Mouse (Mus musculus) cerebellum, adult 2 months (tissue): ENCODE measurements around the gene Sh3rf3. TPM values are rescaled to one million over a fixed set of nuclear protein-coding genes. Genes with fewer than 3 reads are reported as not detected.

Experiments used
- DNase-seq, 2 experiments: peaks; one replicate each; pipeline ENCODE4 v3.0.0; 2021
- H3K27ac ChIP-seq: fragments of 200-500 bp; 2 replicates; pipeline ENCODE4 v1.5.1; 2012; ENCODE audit warnings: low read length, control low read depth, inconsistent platforms; ENCODE audit not compliant: insufficient read depth
- H3K27me3 ChIP-seq: fragments of 200-500 bp; 2 replicates; pipeline ENCODE4 v1.6.1; 2012; ENCODE audit warnings: inconsistent platforms, mild to moderate bottlenecking, low read length, moderate library complexity; ENCODE audit not compliant: control insufficient read depth, insufficient read depth
- H3K4me1 ChIP-seq: fragments of 200-500 bp; 2 replicates; pipeline ENCODE4 v1.6.1; 2011; ENCODE audit warnings: low read length; ENCODE audit not compliant: control insufficient read depth, insufficient read depth
- H3K4me3 ChIP-seq: fragments of 200-500 bp; replicated peaks from 2 replicates; pipeline ENCODE3; 2011; ENCODE audit warnings: mild to moderate bottlenecking, low read depth, low read length, control low read depth; ENCODE audit not compliant: insufficient read depth
- CTCF ChIP-seq: fragments of 200-500 bp; IDR thresholded peaks from 2 replicates; pipeline ENCODE4 v1.5.1; 2011; ENCODE audit warnings: low read depth, mild to moderate bottlenecking, control low read depth, low read length, moderate library complexity, borderline replicate concordance; ENCODE audit not compliant: insufficient read depth
- POLR2A ChIP-seq: fragments of 200-500 bp; IDR thresholded peaks from 2 replicates; pipeline ENCODE4 v1.6.1; 2011; ENCODE audit warnings: low read length, control low read depth, borderline replicate concordance; ENCODE audit not compliant: insufficient read depth
- WGBS: fragments of 180-500 bp; shearing (Covaris S2); methylation state at CpG from one replicate; pipeline ENCODE4 v1.1.7; 2018; 5-methylcytosine and 5-hydroxymethylcytosine counted together
- polyA plus RNA-seq: library from polyadenylated mRNA; depleted of rRNA; stranded (reverse); fragments of >200 nt; gene quantifications from 2 replicates; pipeline ENCODE4 v1.2.3, GENCODE M21; 2012

The Sh3rf3 gene
- polyA plus RNA-seq, 1 experiment, result 2.8 TPM

DNA sequence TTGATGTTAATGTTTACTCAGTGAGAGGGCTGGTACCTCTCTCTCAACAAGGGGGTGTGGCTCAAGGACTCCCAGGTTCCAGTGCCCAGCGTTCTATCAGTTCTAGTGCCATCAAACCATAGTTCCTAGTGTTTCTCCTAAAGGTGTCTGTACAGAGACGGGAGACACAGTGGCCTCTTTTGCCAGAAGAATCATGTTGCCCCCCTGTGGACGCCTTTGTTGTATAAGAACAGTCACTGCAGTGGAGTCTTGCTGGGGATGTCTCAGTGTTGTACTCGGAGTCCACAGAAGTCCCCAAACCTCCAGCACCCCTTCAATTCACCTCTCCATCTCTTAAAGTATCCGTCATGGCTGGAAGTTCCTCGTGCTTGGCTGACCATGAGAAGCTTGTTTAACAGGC, 92.1 kb downstream of the Sh3rf3 start:
- no peaks in the 10 kb centered on the region for H3K27me3 ChIP-seq
- no peaks in the 10 kb centered on the region for H3K4me1 ChIP-seq
- 33% methylated on average over 6 of the region's 6 CpGs for WGBS
- no peak overlapping the region for H3K27ac ChIP-seq
- DNase-seq, result no peak
- no peak overlapping the region for H3K4me3 ChIP-seq
- TF ChIP-seq POLR2A (no peak), CTCF (no peak)

DNA sequence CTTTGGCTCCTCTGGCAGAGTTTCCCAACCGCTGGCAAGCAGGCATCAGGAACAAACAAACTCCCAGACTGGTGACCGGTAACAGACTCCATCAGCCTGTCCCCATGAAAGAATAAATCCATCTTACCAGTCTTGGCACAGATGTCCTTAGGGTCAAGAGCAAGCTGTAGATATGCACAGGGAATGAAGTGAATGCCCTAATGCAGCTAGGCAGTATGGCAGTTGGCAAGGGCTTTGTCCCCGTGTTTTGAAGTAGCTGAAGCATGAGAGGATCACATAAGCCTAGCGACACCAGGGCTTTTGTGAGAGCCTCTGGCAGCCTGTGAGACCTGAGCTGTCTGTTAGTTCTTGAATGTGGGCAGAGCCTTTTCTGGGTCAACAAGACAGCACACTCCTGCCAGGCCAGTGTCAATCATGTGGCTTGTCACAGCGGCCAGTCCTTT, 93.9 kb downstream of the Sh3rf3 start:
- DNase-seq, result peak in 1 of 2 experiments; percentile 26
- no peaks in the 10 kb centered on the region for H3K27me3 ChIP-seq
- no peaks in the 10 kb centered on the region; the same call in 1 of the 2 replicates for H3K4me1 ChIP-seq
- H3K27ac ChIP-seq, result no peak overlapping the region
- 23% methylated on average over 5 of the region's 5 CpGs for WGBS
- TF ChIP-seq CTCF (no peak), POLR2A (no peak)
- H3K4me3 ChIP-seq, result no peak overlapping the region

DNA sequence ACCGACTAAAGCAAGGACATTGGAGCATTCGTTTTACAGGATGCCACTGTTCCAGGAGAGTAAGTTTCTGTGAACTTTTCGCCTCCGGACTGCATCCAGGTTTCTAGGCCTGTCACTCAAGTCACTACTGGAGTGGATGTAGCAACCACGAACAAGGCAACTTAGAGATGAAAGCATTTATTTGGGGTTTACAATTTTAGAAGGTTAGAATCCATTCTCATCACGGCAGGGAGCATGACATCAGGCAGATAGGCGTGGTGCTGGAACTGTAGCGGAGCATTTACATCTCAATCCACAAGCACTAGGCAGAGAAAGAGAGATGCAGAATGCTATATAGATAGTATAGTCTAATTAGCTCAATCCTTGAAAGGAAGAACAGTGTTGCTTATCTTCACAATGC, 95.3 kb downstream of the Sh3rf3 start:
- no peaks in the 10 kb centered on the region; the same call in 1 of the 2 replicates for H3K4me1 ChIP-seq
- H3K27me3 ChIP-seq, result no peaks in the 10 kb centered on the region
- H3K4me3 ChIP-seq, result no peak overlapping the region
- TF ChIP-seq POLR2A, result no peak
- no peak for DNase-seq
- 83% methylated on average over 8 of the region's 8 CpGs for WGBS
- H3K27ac ChIP-seq, result no peak overlapping the region

DNA sequence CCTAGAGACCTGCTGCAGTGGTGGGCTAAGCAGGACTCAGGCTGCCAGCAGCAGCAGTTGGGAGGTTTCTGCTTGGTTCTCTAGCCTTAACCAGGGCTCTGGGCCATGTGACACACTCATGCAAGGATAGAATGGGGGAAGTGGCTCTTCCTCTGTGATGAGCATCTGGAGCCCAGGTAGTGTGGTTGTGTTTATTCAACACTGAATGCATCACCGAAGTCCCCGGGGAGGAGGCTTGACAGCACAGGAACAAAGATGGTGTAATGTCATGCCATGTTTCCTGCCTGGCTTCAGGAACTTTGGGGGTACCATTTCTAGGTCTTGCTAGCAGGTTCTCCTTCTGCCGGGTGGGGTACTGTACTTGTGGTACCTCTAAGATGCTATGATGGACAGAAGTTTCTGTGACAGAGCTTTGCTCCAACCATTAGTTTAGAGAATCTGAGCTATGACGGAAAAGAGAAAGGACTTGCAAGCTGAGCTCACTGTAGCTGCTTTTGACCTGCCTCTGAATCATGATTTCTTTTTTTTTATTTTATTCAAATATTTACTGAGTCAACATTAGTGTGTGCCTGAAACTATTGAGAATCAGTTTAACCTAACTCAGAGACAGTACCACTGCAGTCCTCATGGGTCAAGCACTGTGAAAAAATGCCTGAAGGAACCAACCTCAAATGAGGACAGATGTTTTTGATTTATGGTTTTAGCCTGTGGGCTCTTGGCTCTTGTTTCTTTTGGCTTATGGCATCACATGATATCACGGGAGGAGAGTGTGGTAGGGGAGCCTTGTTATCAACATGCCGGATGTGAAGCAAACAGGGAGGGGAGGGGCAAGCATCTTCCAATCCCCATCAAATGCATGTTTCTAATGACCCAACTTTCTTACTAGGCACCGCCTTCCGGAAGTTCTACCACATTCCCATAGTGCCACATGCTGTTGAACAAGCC, 102.4 kb downstream of the Sh3rf3 start:
- no peak overlapping the region for H3K27ac ChIP-seq
- DNase-seq, result no peak
- H3K27me3 ChIP-seq, result no peaks in the 10 kb centered on the region
- TF ChIP-seq CTCF (no peak), POLR2A (no peak)
- no peaks in the 10 kb centered on the region; the same call in 1 of the 2 replicates for H3K4me1 ChIP-seq
- H3K4me3 ChIP-seq, result no peak overlapping the region
- 89% methylated on average over 8 of the region's 8 CpGs for WGBS

DNA sequence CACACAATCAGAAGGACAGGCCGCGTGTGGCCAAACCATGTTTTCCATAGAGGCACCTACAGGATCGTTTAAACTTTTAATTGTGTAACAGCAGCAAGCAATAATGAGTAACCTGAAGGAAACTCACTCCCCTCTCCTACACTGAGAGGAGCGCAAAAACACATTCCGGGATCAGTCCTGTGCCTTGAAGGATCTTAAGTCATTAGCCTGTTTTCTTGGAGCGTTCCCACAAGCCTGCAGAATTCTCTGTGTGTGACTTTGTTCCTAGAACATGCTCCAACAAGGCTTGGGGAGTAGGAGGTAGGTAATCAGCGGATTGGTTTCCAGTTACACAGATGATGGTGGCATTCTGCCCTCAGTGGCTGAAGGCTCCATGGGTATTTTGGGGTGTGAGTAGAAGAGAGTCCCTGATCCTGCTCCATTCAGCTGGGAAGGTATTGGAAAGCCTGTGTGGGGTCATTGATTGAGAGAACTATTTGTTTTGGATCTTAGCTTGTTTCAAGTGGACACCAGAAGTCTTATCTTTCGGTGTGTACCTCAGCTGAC, 108.6 kb downstream of the Sh3rf3 start:
- no peak overlapping the region for H3K27ac ChIP-seq
- H3K4me1 ChIP-seq, result no peaks in the 10 kb centered on the region
- 93% methylated on average over 8 of the region's 8 CpGs for WGBS
- no peaks in the 10 kb centered on the region for H3K27me3 ChIP-seq
- H3K4me3 ChIP-seq, result no peak overlapping the region
- TF ChIP-seq CTCF (no peak), POLR2A (no peak)
- DNase-seq, result no peak

DNA sequence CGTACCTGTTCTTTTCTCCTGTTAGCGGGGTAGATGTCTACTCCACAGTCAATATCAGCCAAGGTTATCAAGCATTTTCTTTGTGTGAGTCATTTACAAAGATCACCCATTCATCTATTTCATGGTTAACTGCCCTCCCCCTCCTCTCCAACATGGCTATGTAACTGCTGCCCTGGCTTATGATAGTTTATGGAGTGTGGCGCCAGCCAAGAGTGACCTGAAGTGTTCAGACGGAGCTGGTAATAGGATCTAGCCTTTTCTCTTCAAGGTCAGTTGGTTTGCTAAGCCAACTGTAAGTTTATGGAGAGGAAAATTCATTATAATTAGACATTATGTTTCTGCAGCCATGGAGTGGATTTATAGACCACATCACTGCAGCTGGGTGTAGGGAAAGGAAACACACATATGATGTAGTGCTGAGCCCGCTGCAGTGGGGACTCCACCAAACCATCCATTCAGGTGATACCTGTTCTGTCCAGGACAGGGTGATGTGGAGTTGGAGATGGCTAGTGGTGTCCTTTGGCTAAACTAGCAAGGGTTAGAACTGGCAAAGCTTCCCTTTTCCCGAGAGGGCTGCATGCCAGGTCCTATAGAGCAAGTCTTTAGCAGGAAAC, 109.2 kb downstream of the Sh3rf3 start:
- TF ChIP-seq POLR2A, result no peak
- TF ChIP-seq CTCF, result no peak
- 90% methylated on average over 6 of the region's 6 CpGs for WGBS
- no peak overlapping the region for H3K27ac ChIP-seq
- DNase-seq, result no peak
- no peaks in the 10 kb centered on the region for H3K4me1 ChIP-seq
- H3K27me3 ChIP-seq, result no peaks in the 10 kb centered on the region
- H3K4me3 ChIP-seq, result no peak overlapping the region

DNA sequence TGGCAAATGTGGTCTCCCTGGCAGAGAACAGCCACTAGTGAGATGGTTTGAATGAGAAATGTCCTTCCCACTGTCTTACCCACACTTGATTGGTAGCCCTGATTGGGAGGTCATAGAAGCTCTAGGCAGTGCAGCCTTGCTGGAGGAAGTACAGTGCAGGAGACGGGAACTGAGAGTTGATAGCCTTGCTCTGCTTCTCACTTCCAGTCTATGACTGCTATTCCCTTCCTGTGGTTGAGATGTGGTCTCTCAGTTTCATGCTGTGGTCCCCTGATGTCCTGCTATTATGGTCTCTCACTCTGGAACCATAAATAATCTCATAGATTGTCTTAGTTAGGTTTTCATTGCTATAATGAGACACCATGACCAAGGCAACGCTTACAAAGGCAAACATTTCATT, 109.8 kb downstream of the Sh3rf3 start:
- 93% methylated on average over 2 of the region's 2 CpGs for WGBS
- Histone ChIP-seq H3K4me3 (no peak overlapping the region), H3K4me1 (no peaks in the 10 kb centered on the region), H3K27me3 (no peaks in the 10 kb centered on the region), H3K27ac (no peak overlapping the region)
- no peak for TF ChIP-seq CTCF
- no peak for TF ChIP-seq POLR2A
- DNase-seq, result no peak
